Mouse (Mus musculus) spleen, postnatal 14 days (tissue): Measurements from ENCODE around the gene Zmiz1.

Experiments
- DNase-seq, 2 experiments: peaks; one replicate each; pipeline ENCODE4 v3.0.0; 2021 to 2022; ENCODE audit warnings: low spot score in 2 of 2

Gene Zmiz1

DNA sequence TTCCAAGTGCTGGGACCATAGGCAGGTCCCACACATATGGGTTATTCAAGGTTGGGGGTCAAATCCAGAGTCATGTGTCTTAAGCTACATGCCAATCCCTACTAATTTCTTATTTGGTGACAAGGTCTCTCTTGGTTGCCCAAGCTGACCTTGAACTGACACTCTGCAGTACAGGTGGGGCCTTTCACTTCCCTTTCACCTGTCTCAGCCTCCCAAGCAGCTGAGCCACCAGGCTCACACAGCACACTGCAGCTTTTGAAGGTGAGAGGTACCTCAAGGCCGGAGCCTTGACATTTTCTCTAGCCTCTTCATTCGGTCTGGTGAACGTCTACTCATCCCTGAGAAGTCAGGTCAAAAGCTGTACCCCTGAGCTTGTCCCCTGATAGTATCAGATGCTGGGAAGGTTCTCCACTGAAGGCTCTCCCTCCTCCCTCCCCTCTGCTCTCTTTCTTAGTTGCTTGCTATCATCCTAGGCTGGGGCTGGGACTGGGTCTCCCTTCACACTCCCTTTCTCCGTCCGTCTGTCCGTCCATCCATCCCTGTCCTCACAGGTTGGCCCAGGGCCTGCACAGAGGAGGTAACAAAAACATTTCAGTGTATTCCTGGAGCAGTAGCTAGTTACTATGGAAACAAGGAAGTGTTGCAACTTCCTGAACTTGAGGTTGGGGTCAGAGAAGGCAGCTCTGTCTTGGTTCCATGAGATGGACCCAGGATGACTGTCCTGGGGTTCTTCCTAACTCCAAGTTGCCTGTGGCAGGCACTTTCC lies 13.3 kb downstream of the Zmiz1 start:
- no peak for DNase-seq

- DNase-seq: peak; percentile 30 to 43
Observed at GRCm38 (mm10) chr14:25472981-25473649, 14.1 kb downstream of the Zmiz1 start.

- DNase-seq: no peak
Observed at GRCm38 (mm10) chr14:25474017-25474416, 15.0 kb downstream of the Zmiz1 start.

DNA sequence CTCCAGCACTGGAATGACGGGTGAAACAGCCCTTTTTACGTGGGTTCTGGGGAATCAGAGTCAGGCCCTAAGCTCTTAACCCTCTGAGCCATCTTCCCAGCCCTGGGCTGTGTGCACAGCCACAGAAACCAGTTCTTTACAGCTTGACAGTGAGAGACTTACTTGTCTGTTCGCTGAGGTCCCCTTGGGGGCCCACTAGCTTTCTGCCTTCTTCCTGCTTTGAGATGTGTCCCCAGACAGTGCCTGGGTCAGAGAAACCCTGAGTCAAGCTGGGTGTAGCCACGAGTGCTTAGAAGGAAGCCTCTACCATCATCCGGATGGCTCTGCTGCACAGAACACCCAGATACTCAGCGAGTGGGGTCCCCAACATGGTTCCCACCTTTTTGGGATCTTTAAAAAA lies 15.7 kb downstream of the Zmiz1 start:
- DNase-seq: peak in 1 of 2 experiments; percentile 33

- no peak for DNase-seq
Observed at GRCm38 (mm10) chr14:25476048-25476447, 17.1 kb downstream of the Zmiz1 start.

- DNase-seq: no peak
Observed at GRCm38 (mm10) chr14:25476453-25476852, 17.5 kb downstream of the Zmiz1 start.

DNA sequence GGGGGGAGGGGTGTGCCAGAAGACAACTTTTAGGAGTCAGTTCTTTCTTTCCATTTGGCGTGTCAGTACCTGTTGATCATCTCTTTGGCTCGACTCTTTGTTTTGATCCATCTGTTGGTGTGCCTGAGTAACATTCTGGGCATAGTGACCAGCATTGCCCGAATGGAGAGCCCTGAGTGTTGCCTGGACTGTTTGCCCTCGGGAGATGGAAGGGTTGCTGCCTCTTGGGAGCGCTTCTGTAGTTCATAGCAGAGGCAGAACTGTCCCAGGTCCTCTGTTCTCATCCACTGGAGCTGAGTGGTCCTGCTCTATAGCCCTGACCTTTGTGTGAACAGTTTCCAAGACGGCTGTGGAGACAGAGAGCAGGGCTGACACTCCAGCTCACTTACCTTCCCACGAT lies 18.3 kb downstream of the Zmiz1 start:
- no peak for DNase-seq

GRCm38 (mm10) chr14:25478257-25478656 lies 19.3 kb downstream of the Zmiz1 start:
- no peak for DNase-seq

DNA sequence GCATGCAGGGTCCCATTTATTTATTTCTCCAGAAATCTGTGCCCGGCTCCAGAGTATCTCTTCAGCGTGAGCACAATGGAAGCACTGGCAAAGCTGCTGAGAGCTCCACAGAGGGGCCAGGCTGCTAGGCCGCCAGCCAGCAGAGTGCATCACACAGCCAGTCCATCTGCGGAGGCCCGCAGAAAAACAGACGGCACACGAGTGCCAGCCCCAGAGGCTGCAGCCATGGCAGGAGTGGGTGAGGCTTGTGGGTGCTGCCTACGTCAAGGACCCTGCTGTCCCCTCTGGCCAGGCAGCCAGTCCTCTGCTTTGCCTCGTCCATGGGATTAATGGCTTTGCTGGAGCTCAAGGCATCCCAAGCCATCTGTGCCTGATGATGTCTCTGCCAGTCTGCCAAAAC lies 19.8 kb downstream of the Zmiz1 start:
- no peak for DNase-seq

DNA sequence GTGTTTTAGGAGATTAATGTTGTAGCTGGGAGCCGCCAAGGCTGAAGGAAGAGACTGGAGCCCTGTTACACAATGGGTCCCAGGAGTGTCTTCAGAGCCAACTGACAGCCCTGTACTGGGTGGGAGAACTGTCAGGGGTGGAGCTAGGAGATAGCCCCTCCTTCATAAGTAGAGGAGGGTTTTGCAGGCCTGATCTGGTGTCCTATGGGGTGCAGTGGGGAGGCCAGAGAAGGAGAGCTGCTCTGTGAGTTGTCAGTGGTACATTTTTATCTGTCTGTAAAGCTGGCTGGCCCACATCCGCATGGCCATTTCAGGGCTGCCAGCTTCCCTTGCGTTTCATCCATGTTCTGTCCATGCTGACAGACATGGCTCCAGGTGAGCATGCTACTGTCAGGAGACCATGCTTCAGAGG lies 20.9 kb downstream of the Zmiz1 start:
- no peak for DNase-seq

DNA sequence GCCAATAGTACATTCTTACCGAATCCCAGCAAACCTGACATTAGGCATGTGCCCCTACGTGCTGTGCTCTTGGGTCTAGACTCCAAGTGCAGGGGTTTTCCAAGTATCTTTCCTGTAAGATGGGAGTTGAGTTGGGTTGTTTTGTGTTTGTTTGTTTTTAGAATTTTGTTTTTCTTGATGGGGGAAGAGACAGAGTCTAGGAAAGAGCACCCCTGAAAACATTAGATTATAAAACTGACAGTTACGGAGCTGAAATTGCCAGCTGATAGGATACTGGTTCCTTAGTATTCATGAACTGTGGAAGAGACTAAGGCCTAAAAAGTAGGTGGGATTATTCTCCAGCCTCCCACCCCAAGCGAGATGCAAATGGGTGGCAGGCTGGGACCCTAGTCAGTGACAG lies 21.5 kb downstream of the Zmiz1 start:
- no peak for DNase-seq

- DNase-seq: peak; percentile 22 to 39
Observed at GRCm38 (mm10) chr14:25480916-25481666, 22.1 kb downstream of the Zmiz1 start.

DNA sequence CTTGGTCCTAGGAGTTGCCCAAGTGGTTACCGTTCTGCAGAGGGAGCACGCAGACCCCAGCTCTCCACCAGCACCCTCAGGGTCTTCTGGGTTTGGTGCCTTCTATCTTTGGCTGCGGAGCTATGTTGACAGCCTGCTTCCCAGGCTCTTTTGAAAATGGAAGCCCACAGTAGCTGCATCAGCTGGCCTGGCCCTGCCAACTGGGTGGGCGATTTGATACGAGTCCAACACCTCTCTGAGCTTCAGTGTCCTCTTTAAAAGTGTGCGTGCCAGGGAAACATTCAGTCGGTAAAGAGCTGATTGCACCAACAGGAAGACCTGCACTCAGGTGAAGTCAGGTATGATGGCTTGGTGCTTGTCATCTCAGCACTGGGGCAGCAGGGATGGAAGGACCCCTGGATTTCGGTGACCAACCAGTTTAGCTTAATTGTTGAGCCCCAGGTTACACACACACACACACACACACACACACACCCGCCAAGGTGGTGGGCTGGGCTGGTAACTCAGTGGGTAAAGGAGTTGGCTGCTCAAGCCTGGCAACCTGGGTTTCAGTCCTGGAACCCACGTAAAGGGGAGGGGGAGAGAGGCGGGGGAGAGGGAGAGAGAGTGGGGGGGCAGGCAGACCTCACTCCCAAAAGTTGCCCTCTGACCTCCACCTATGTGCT lies 22.8 kb downstream of the Zmiz1 start:
- DNase-seq: no peak

GRCm38 (mm10) chr14:25482404-25482803 lies 23.4 kb downstream of the Zmiz1 start:
- no peak for DNase-seq

DNA sequence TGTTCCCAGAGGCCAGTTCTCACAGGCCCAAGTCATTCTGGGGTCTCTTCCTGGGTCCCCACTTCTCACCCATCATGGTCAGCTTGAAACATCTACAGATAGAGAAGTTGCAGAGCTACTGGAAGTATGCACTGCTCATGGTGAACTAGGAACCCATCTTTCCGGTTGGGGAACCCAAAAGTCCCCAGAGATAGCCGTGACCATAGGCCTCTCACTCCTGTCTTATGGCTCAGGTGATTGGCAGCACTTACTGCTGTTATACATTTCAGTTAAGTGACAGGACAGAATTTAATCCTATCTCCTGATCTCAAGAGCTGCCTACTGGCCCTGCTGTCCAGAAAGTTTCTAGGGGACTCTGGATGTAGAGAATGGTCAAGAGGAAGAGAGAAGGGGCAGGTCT lies 24.3 kb downstream of the Zmiz1 start:
- no peak for DNase-seq

DNA sequence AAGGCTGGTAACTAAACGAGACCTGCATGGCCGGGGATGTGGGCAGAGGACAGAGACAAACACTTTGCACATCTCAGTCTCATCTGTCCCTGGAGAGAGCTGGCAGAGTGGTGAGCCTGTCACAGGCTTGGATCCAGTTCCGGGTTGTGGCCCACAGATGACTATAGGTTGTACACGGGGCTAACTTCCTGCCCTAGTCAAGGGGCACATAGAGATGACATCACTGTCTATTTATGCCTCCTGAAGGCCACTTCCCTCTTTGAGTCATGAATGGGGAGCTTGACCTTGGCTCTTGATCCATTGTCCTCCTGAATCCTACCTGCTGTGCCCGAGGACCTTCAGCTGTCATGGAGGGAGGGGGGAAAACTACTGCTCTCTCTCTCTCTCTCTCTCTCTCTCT lies 25.1 kb downstream of the Zmiz1 start:
- DNase-seq: no peak

DNA sequence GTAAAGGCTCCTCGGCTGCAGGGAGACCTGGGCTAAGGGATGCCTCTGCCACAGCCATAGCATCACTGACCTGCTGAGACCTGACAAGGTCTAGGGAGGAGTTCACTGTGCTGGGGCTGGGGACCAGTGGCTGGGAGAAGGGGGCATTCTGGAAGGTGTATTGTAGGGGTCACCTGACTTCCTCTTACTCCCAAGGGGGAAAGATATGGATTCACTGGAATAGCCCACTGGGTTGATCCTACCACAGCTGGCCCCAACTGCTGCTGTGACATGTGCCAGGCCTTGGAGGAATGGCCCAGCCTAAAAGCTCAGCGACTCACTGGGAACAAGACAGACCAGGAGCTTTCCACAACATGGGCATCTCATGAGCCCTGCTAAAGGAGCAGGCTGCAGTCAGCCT lies 27.2 kb downstream of the Zmiz1 start:
- DNase-seq: no peak

- DNase-seq: no peak
Observed at GRCm38 (mm10) chr14:25486742-25487469, 27.9 kb downstream of the Zmiz1 start.

GRCm38 (mm10) chr14:25487470-25487955 lies 28.5 kb downstream of the Zmiz1 start:
- DNase-seq: no peak

DNA sequence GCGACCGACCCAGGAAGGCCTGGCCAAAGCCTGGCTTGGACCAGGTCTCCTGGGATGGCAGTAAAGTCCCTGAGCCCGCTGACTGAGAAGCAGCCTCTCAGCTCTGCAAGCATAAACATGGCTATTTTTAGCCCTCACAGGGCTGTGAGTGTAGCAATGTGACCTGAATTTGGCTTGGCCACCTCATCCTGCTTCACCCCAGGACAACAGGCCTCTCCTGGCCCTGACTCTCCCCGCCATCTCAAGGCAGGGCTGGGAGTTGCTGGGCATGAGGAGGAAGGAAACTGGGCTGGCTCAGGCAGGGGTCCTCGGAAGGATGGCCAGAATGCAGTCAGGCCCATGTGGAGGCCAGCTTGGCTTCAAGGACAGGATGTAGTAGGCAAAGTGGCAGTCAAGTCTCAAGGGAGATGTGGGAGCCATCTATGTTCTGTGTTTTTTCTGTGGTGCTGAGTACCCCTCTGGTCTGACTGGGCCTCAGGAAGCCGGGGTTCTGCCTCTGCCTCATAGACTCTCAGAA lies 29.2 kb downstream of the Zmiz1 start:
- peak in 1 of 2 experiments; percentile 35 for DNase-seq
